Mouse (Mus musculus) liver, adult 2 months (tissue): Measurements from ENCODE around the gene Slc6a20a.

Source experiments
- CTCF ChIP-seq: fragments of 200-500 bp; IDR thresholded peaks from 2 replicates; pipeline ENCODE4 v1.5.1; 2011; ENCODE audit warnings: low read depth, low read length, control low read depth
- POLR2A ChIP-seq: fragments of 200-500 bp; IDR thresholded peaks from 2 replicates; pipeline ENCODE4 v1.6.1; 2011; ENCODE audit warnings: low read length, control low read depth; ENCODE audit not compliant: insufficient read depth; ENCODE audit errors: extremely low read depth

DNA sequence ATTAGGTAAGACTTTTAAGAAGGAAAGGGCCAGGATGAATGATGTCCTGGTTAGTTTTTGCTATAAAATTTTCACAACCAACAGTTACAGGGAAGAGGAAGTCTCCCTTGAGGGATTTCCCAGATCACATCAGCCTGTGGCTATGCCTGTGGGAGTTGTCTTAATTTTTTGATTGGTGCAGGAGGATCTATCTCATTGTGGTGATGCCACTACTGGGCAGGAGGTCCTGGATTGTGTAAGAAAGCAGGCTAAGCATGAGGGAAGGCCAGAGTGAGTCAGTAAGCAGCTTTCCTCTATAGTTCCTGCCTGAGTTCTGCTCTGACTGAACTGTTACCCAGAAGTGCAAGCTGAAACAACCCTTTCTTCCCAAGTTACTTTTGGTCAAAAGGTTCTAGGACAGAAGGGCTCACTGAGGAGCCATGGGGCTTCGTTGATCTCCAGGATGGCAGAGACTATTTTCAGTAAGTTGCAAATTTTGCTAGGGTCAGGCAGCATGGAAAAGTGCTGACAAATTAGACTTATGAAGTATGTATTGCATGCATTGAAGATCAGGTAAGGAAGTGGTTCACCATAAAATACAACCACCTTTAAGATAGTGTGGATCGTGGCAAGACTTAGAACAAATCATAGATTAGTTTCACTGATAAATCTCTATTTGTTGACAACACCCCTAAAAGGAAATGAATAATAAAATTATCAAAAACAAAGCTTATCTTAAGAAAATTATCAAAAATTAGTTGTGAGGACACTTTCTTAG is 44.2 kb upstream of the Slc6a20a start:
- TF ChIP-seq CTCF (no peak), POLR2A (no peak)
